Mouse (Mus musculus): ENCODE measurements at regions not wholly inside any gene's neighbourhood (a gene's known extent, or its start where the extent isn't known, plus 50 kb on each side); places are given as distances from the start of the nearest gene placed in this dataset.

- no peak for TF ChIP-seq CTCF (IDR thresholded peaks at IDR 0.05; ENCODE audit: control insufficient read depth, insufficient read depth, low read length)
- TF ChIP-seq POLR2A (IDR thresholded peaks at IDR 0.05; ENCODE audit: borderline replicate concordance, control insufficient read depth, low read depth, low read length) = no peak
Observed at GRCm38 (mm10) chr15:7650705-7651104, 159.9 kb upstream of the Gdnf start.

Data from bone marrow, adult 2 months (tissue).